Mouse (Mus musculus) kidney, postnatal 36 days (tissue): ENCODE results near the gene Cfd.
"Not testable (repeated sequence)": the region's sequence is repeated elsewhere in the genome, so short reads cannot be mapped to it uniquely, and the experiment has no call there.

Source experiments
- DNase-seq, 2 experiments: peaks; one replicate each; pipeline ENCODE4 v3.0.0; 2021 to 2022; ENCODE audit warnings: mixed read lengths in 2 of 2

The Cfd gene

GRCm38 (mm10) chr10:79861230-79862048 lies 29.2 kb upstream of the Cfd start:
- peak; percentile 80 to 85 for DNase-seq

DNA sequence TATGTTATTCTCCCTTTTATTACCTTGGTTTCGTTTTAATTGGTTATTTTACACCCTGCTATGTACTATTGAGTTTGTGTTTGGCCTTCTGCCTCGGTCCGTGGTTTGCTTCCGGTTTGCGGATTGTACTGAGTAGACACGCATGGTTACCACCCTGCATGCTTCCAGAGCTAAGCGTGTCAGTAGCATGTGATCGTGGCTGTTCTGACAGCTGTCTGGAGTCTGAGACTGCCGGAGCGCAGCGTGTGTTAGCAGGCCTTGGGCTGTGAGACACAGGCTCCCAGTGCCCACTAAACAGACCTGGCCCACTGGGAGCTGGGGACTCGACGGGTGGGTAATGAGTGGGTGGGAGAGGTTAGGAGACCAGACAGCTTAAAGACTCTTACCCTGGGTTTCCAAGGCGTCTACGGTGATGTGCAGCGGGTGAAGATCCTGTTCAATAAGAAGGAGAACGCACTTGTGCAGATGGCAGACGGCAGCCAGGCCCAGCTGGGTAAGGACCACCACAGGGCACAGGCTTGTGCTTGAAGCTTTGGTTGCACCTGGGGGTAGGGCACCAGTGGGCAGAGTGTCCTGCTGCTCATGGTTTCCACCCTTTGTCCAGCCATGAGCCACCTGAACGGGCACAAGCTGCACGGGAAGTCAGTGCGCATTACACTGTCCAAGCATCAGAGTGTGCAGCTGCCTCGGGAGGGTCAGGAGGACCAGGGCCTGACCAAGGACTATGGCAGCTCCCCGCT lies 28.4 kb upstream of the Cfd start:
- DNase-seq: peak in 1 of 2 experiments; percentile 51

- peak in 1 of 2 experiments; percentile 48 for DNase-seq
Observed at GRCm38 (mm10) chr10:79862925-79863324, 27.7 kb upstream of the Cfd start.

- no peak for DNase-seq
Observed at GRCm38 (mm10) chr10:79864351-79865188, 26.1 kb upstream of the Cfd start.

DNA sequence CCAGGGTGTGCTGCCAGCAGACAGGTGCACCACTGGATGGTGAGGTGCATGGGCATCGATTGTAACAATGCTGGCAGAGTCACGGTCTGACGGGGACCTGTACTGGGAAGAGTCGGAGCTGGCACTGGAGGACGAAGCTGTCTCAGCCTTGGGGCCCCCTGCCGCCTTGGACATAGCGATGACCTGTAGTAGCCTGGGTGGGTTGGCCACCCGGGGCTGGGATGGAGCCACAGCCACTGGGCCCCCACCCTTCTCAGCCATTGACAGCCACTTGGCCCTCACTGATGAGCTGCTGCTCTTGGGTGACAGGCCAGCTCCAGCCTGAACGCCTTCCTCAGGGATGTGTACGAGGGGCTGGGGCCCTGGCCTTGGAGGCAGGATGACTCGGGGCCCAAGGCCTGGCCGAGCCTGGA lies 25.5 kb upstream of the Cfd start:
- DNase-seq: no peak

GRCm38 (mm10) chr10:79865801-79866295 lies 24.8 kb upstream of the Cfd start:
- DNase-seq: peak; percentile 70 to 75

DNA sequence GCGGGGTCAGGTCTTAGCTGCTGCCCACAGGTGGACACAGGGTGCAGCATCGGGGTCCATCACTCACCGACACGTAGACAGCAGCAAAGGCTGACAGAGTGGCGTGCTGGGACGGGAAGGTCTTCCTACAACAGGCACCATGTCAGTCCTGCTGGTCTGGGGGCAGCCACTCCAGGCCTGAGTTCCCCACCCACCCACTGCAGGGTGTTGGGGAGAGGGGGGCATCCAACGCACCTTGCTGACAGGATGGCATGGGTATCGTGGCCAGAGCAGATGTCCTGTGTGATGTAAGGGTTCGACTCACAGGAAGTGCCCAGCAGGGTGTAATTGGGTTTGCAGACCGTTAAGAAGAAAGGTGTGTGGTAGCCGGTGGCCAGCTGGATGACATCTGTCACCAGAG lies 24.1 kb upstream of the Cfd start:
- no peak for DNase-seq

DNA sequence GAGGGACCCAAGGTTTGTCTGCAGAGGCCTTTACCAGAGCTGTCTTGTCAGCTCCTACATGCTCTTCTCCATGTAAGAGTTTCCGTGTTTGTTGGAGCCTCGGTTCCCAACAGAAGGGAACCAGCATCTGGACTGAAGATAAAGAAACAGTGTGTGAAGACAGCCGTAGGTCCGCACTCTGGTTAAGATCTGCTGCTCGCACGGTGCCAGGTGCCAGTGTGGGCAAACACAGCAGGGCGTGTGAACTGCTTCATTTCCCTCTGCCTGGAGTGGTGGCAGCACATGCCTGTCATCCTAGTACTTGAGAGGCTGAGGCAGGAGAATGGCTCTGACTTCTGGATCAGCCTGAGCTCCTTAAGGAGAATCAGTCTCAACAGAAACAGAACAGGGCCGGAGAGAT lies 18.8 kb upstream of the Cfd start:
- no peak for DNase-seq

- no peak for DNase-seq
Observed at GRCm38 (mm10) chr10:79872862-79873261, 17.8 kb upstream of the Cfd start.

GRCm38 (mm10) chr10:79873313-79873712 lies 17.3 kb upstream of the Cfd start:
- no peak for DNase-seq

DNA sequence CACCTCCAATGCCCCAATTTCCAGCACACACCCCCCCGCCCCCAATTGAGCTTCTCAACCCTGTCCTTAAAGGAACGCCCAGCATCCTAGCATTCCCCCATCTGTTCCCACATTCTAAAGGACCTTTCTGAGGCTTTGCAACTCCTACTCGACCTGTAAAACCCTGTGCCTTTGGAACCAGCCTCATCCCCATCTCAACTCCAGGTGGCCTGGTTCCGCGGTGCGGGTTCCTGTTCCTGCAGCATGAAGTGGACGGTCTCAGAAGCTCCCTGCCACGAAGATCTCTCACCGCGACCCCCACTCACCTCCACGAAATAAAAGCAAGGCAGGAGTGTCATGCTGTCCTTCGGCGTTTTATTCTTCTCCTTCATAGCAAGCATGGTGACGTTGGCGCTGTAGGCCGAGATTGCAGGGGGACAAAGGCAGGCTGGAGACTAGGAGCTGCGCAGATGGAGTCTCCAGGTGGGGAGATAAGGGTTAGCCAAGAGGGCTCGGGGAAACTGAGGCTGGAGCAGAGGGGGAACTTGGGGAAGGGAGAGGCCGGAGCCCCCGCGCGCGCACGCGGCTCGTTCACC lies 16.9 kb upstream of the Cfd start:
- DNase-seq: no peak

- DNase-seq: peak in 1 of 2 experiments; percentile 43
Observed at GRCm38 (mm10) chr10:79874290-79874862, 16.3 kb upstream of the Cfd start, which contains the start of the genes Prtn3 and Plppr3. Gene Prtn3 (plus strand): TSS chr10:79874476. Gene Plppr3 (minus strand): TSS chr10:79874634.

- peak in 1 of 2 experiments; percentile 53 for DNase-seq
Observed at GRCm38 (mm10) chr10:79877174-79877573, 13.5 kb upstream of the Cfd start.

DNA sequence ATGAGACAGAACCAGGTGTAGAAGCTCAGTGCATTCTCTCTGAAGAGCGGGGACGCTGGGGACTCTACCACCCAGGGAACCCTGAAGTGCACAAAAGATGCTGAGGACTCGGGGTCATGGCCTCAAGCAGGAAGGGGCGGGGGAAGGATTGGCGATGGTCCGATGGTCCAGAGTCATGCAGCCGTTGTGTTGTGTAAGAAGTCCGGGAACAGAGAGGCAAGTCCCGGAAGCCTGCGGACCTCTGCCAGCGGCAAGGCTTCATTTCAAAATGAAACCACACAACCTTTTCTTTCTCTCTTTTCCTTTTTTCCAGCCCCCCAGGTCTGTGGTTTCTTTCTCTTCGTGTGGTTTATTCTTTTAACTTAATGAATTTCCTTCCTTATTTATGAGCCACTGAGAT lies 12.9 kb upstream of the Cfd start:
- DNase-seq: peak; percentile 76 to 80

GRCm38 (mm10) chr10:79879527-79879926 lies 11.1 kb upstream of the Cfd start:
- no peak for DNase-seq

GRCm38 (mm10) chr10:79880721-79881120 lies 9.9 kb upstream of the Cfd start:
- DNase-seq: peak in 1 of 2 experiments; percentile 57

GRCm38 (mm10) chr10:79881981-79882380 lies 8.7 kb upstream of the Cfd start:
- DNase-seq: peak in 1 of 2 experiments; percentile 44

GRCm38 (mm10) chr10:79883297-79884084 lies 7.2 kb upstream of the Cfd start:
- DNase-seq: peak; percentile 87 to 94

GRCm38 (mm10) chr10:79884446-79884845 lies 6.2 kb upstream of the Cfd start:
- DNase-seq: peak; percentile 92 to 93

GRCm38 (mm10) chr10:79884938-79885337 lies 5.7 kb upstream of the Cfd start:
- not testable (repeated sequence) for DNase-seq

DNA sequence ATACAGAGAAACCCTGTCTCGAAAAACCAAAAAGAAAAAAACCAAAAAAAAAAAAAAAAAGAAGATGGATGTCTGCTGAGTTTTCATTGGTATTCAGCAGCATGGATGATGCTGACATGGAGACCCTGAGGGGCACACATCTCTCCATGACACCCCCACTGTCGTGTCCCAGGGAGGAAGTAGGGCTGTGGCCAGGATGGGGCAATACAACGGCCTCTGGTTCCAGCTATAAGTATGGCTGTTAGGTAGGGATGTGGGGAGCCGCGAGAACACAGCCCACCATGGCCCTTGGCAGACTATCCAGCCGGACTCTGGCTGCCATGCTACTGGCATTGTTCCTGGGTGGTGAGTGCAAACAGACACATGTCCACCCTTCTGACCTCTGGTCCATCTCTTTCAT lies 4.6 kb upstream of the Cfd start, which contains the start of gene Elane:
Gene Elane, plus strand, starts transcription at position 194 of the 400 bp plus-strand sequence.
- DNase-seq: no peak
